Mouse (Mus musculus) heart, adult 2 months (tissue): ENCODE results near the gene Gm20431. TPM values are rescaled to one million over a fixed set of nuclear protein-coding genes. Genes with fewer than 3 reads are reported as not detected.

Source experiments
- DNase-seq, 2 experiments: peaks; one replicate each; pipeline ENCODE4 v3.0.0; 2021
- H3K27ac ChIP-seq: fragments of 200-600 bp; 2 replicates; pipeline ENCODE4 v1.8.1; 2022
- H3K27me3 ChIP-seq: fragments of 200-500 bp; 2 replicates; pipeline ENCODE4 v1.6.1; 2012; ENCODE audit warnings: mild to moderate bottlenecking, low read length, inconsistent platforms, mixed read lengths; ENCODE audit not compliant: control insufficient read depth, insufficient read depth
- H3K36me3 ChIP-seq: fragments of 200-500 bp; 2 replicates; pipeline ENCODE4 v1.6.1; 2012; ENCODE audit warnings: low read length, inconsistent platforms; ENCODE audit not compliant: control insufficient read depth, insufficient read depth
- H3K4me1 ChIP-seq: fragments of 200-500 bp; 2 replicates; pipeline ENCODE4 v1.6.1; 2011; ENCODE audit warnings: low read length; ENCODE audit not compliant: control insufficient read depth, insufficient read depth
- H3K4me3 ChIP-seq: fragments of 200-600 bp; 2 replicates; pipeline ENCODE4 v1.8.1; 2022
- H3K79me2 ChIP-seq: fragments of 200-500 bp; replicated peaks from 2 replicates; pipeline ENCODE4 v1.6.1; 2012; ENCODE audit warnings: mild to moderate bottlenecking, inconsistent platforms, low read length, moderate library complexity, mixed read lengths; ENCODE audit not compliant: control insufficient read depth, insufficient read depth
- H3K9ac ChIP-seq: fragments of 200-500 bp; 2 replicates; pipeline ENCODE4 v1.6.1; 2012; ENCODE audit warnings: low read depth, mild to moderate bottlenecking, control low read depth, inconsistent platforms, low read length, mixed read lengths
- CTCF ChIP-seq: fragments of 200-600 bp; IDR thresholded peaks from 2 replicates; pipeline ENCODE4 v1.8.1; 2022; ENCODE audit warnings: antibody characterized with exemption, mild to moderate bottlenecking, moderate library complexity
- EP300 ChIP-seq: fragments of 200-500 bp; IDR thresholded peaks from 2 replicates; pipeline ENCODE4 v1.6.1; 2011; ENCODE audit warnings: low read depth, low read length, control low read depth; ENCODE audit not compliant: insufficient read depth
- POLR2A ChIP-seq: fragments of 200-500 bp; IDR thresholded peaks from 2 replicates; pipeline ENCODE4 v1.6.1; 2011; ENCODE audit warnings: mild to moderate bottlenecking, low read depth, low read length, control low read depth; ENCODE audit not compliant: insufficient read depth
- WGBS: fragments of 180-500 bp; shearing (Covaris S2); methylation state at CpG from one replicate; pipeline ENCODE4 v1.1.7; 2018; 5-methylcytosine and 5-hydroxymethylcytosine counted together
- intact Hi-C: fragments of 180-260 bp; cut with DNase I; formaldehyde crosslinking; loops from one replicate; pipeline ENCODE4 v1.15.1; 2025
- polyA plus RNA-seq: library from polyadenylated mRNA; depleted of rRNA; stranded (reverse); fragments of >200 nt; gene quantifications from 2 replicates; pipeline ENCODE4 v1.2.3, GENCODE M21; 2012
- total RNA-seq, 2 experiments: library from RNA; stranded (reverse); gene quantifications; 2 replicates each; pipeline ENCODE4 v1.2.3; 2021

The Gm20431 gene
- total and polyA plus RNA-seq, 3 experiments, result 15.6 to 21.0 (median 16.5) TPM

- intact Hi-C loops, result loop anchor here (5.0 to 10.0 kb wide), 2 partner anchors 329 to 407 kb away; no protein-coding TSS in a partner anchor
- Histone ChIP-seq H3K27me3 (no peaks in the 10 kb centered on the region), H3K4me1 (peaks cover 9% of the 10 kb centered on the region), H3K9ac (peak overlapping the region; percentile 98; the same call in 1 of the 2 replicates), H3K36me3 (no peaks in the 10 kb centered on the region), H3K79me2 (no peaks in the 10 kb centered on the region), H3K4me3 (no peak overlapping the region), H3K27ac (peak overlapping the region; percentile 91)
- 51% methylated on average over 12 of the region's 12 CpGs for WGBS
- TF ChIP-seq EP300 (no peak), CTCF (no peak), POLR2A (no peak)
- DNase-seq, result no peak
These were observed 26.8 kb upstream of the Gm20431 start for GRCm38 (mm10) chr2:167688126-167688497.

- Histone ChIP-seq H3K4me1 (peaks cover 9% of the 10 kb centered on the region), H3K27ac (no peak overlapping the region; the same call in 1 of the 2 replicates), H3K4me3 (no peak overlapping the region), H3K9ac (no peak overlapping the region), H3K36me3 (no peaks in the 10 kb centered on the region), H3K27me3 (no peaks in the 10 kb centered on the region), H3K79me2 (no peaks in the 10 kb centered on the region)
- intact Hi-C loops, result loop anchor here (5.0 to 10.0 kb wide), 2 partner anchors 330 to 407 kb away; no protein-coding TSS in a partner anchor
- peak; percentile 60 to 70 for DNase-seq
- WGBS, result 68% methylated on average over 11 of the region's 11 CpGs
- TF ChIP-seq EP300 (no peak), POLR2A (no peak), CTCF (no peak)
These were observed 26.4 kb upstream of the Gm20431 start for GRCm38 (mm10) chr2:167687651-167688101.

- Histone ChIP-seq H3K4me3 (no peak overlapping the region), H3K9ac (no peak overlapping the region), H3K79me2 (no peaks in the 10 kb centered on the region), H3K4me1 (peaks cover 9% of the 10 kb centered on the region), H3K36me3 (no peaks in the 10 kb centered on the region), H3K27ac (no peak overlapping the region), H3K27me3 (no peaks in the 10 kb centered on the region)
- intact Hi-C loops, result loop anchor here (5.0 to 10.0 kb wide), 2 partner anchors 330 to 408 kb away; no protein-coding TSS in a partner anchor
- 95% methylated on average over 4 of the region's 4 CpGs for WGBS
- DNase-seq, result no peak
- TF ChIP-seq EP300 (no peak), POLR2A (no peak), CTCF (no peak)
These were observed 25.9 kb upstream of the Gm20431 start for GRCm38 (mm10) chr2:167687250-167687586.

GRCm38 (mm10) chr2:167686382-167687249, 25.3 kb upstream of the Gm20431 start:
- intact Hi-C loops, result loop anchor here (5.0 to 10.0 kb wide), 2 partner anchors 331 to 408 kb away; no protein-coding TSS in a partner anchor
- Histone ChIP-seq H3K79me2 (no peaks in the 10 kb centered on the region), H3K36me3 (no peaks in the 10 kb centered on the region), H3K9ac (no peak overlapping the region), H3K4me3 (no peak overlapping the region), H3K27me3 (no peaks in the 10 kb centered on the region), H3K27ac (no peak overlapping the region), H3K4me1 (peaks cover 5% of the 10 kb centered on the region)
- TF ChIP-seq CTCF, result no peak
- TF ChIP-seq EP300, result no peak
- TF ChIP-seq POLR2A, result no peak
- DNase-seq, result no peak
- 79% methylated on average over 16 of the region's 16 CpGs for WGBS

- TF ChIP-seq POLR2A (no peak), CTCF (no peak), EP300 (no peak)
- Histone ChIP-seq H3K4me1 (no peaks in the 10 kb centered on the region), H3K27me3 (no peaks in the 10 kb centered on the region), H3K9ac (no peak overlapping the region), H3K4me3 (no peak overlapping the region), H3K79me2 (no peaks in the 10 kb centered on the region), H3K27ac (no peak overlapping the region), H3K36me3 (no peaks in the 10 kb centered on the region)
- WGBS, result 81% methylated on average over 3 of the region's 3 CpGs
- intact Hi-C loops, result loop anchor here (1.0 to 10.0 kb wide), 3 partner anchors 209 to 409 kb away; no protein-coding TSS in a partner anchor
- DNase-seq, result no peak
These were observed 24.6 kb upstream of the Gm20431 start for GRCm38 (mm10) chr2:167685865-167686264.

GRCm38 (mm10) chr2:167685137-167685536, 23.8 kb upstream of the Gm20431 start:
- intact Hi-C loops, result loop anchor here (1.0 to 10.0 kb wide), 3 partner anchors 210 to 410 kb away; no protein-coding TSS in a partner anchor
- TF ChIP-seq POLR2A (no peak), CTCF (peak; percentile 98), EP300 (peak; percentile 99)

More at GRCm38 (mm10) chr2:167685137-167685536, 23.8 kb upstream of the Gm20431 start:
- DNase-seq, result peak; percentile 90 to 98
- H3K9ac ChIP-seq, result no peak overlapping the region
- WGBS, result 8% methylated on average over 8 of the region's 8 CpGs
- no peak overlapping the region for H3K27ac ChIP-seq
- H3K79me2 ChIP-seq, result no peaks in the 10 kb centered on the region
- no peak overlapping the region for H3K4me3 ChIP-seq
- H3K4me1 ChIP-seq, result no peaks in the 10 kb centered on the region
- no peaks in the 10 kb centered on the region for H3K36me3 ChIP-seq
- H3K27me3 ChIP-seq, result no peaks in the 10 kb centered on the region
